Mouse (Mus musculus) mouse trophoblast stem cell (cell line): ENCODE measurements around the gene Tchhl1.
"Not testable (repeated sequence)": the region's sequence is repeated elsewhere in the genome, so short reads cannot be mapped to it uniquely, and the experiment has no call there.

Experiments
- in situ Hi-C, 2 experiments: fragments of 300-500 bp; cut with MseI, MboI; formaldehyde crosslinking; loops; 2 replicates in 1 of 2; 3 replicates in 1 of 2; pipeline ENCODE4 v1.15.1; 2025

Tchhl1 gene

GRCm38 (mm10) chr3:93468561-93468960, at the start of gene Tchhl1:
Tchhl1 (plus strand) TSS chr3:93468754.
- in situ Hi-C loops = no loop called here

GRCm38 (mm10) chr3:93431673-93432072, 36.9 kb upstream of the Tchhl1 start:
- in situ Hi-C loops = no loop called here

- in situ Hi-C loops = no loop called here
These were observed 26.5 kb upstream of the Tchhl1 start, which contains the start of gene Tchh for GRCm38 (mm10) chr3:93442030-93442429. Tchh (plus strand) TSS chr3:93442330.

GRCm38 (mm10) chr3:93443501-93444101, 25.0 kb upstream of the Tchhl1 start:
- in situ Hi-C loops = no loop called here

- in situ Hi-C loops = no loop called here
These were observed 24.0 kb upstream of the Tchhl1 start for GRCm38 (mm10) chr3:93444343-93445164.

GRCm38 (mm10) chr3:93445165-93445705, 23.3 kb upstream of the Tchhl1 start:
- in situ Hi-C loops = no loop called here

- in situ Hi-C loops = no loop called here
These were observed 22.3 kb upstream of the Tchhl1 start for GRCm38 (mm10) chr3:93446128-93446755.

- in situ Hi-C loops = not testable (repeated sequence)
These were observed 21.8 kb upstream of the Tchhl1 start for GRCm38 (mm10) chr3:93446756-93447137.

GRCm38 (mm10) chr3:93447138-93447841, 21.3 kb upstream of the Tchhl1 start:
- in situ Hi-C loops = no loop called here

- in situ Hi-C loops = no loop called here
These were observed 2.0 kb upstream of the Tchhl1 start for GRCm38 (mm10) chr3:93466556-93466955.

GRCm38 (mm10) chr3:93467130-93467529, 1.4 kb upstream of the Tchhl1 start:
- in situ Hi-C loops = no loop called here

GRCm38 (mm10) chr3:93469629-93470028, 1.1 kb downstream of the Tchhl1 start:
- in situ Hi-C loops = no loop called here

GRCm38 (mm10) chr3:93480053-93480452, 11.5 kb downstream of the Tchhl1 start:
- in situ Hi-C loops = loop anchor here (25.0 kb wide), 1 partner anchor 343 kb away; the partner anchor contains the start of gene Crnn (in 2 of the 2)

- in situ Hi-C loops = loop anchor here (25.0 kb wide), 1 partner anchor 345 kb away; the partner anchor contains the start of gene Crnn (in 2 of the 2)
These were observed 13.5 kb downstream of the Tchhl1 start for GRCm38 (mm10) chr3:93481982-93482616.

- in situ Hi-C loops = loop anchor here (25.0 kb wide), 1 partner anchor 348 kb away; the partner anchor contains the start of gene Crnn (in 2 of the 2)
These were observed 17.1 kb downstream of the Tchhl1 start for GRCm38 (mm10) chr3:93485611-93486010.

- in situ Hi-C loops = loop anchor here (25.0 kb wide), 1 partner anchor 351 kb away; the partner anchor contains the start of gene Crnn (in 2 of the 2)
These were observed 20.0 kb downstream of the Tchhl1 start for GRCm38 (mm10) chr3:93488541-93488940.

- in situ Hi-C loops = loop anchor here (5.0 to 25.0 kb wide), 2 partner anchors 130 to 355 kb away; partner anchors contain the start of gene Crnn (in 2 of the 2)
These were observed 23.6 kb downstream of the Tchhl1 start for GRCm38 (mm10) chr3:93492176-93492575.

GRCm38 (mm10) chr3:93493992-93494391, 25.4 kb downstream of the Tchhl1 start:
- in situ Hi-C loops = loop anchor here (5.0 to 25.0 kb wide), 2 partner anchors 132 to 357 kb away; partner anchors contain the start of gene Crnn (in 2 of the 2)

GRCm38 (mm10) chr3:93494774-93495173, 26.2 kb downstream of the Tchhl1 start:
- in situ Hi-C loops = loop anchor here (5.0 to 25.0 kb wide), 2 partner anchors 132 to 357 kb away; partner anchors contain the start of gene Crnn (in 2 of the 2)

GRCm38 (mm10) chr3:93497131-93497530, 28.6 kb downstream of the Tchhl1 start:
- in situ Hi-C loops = loop anchor here (25.0 kb wide), 1 partner anchor 360 kb away; the partner anchor contains the start of gene Crnn (in 2 of the 2)
